Mouse (Mus musculus): Measurements from ENCODE around the gene Cep112. TPM values are rescaled to one million over a fixed set of nuclear protein-coding genes. Genes with fewer than 3 reads are reported as not detected.

The Cep112 gene
- polyA plus RNA-seq, 1 experiment from 2014 or later, result 14.4 TPM

DNA sequence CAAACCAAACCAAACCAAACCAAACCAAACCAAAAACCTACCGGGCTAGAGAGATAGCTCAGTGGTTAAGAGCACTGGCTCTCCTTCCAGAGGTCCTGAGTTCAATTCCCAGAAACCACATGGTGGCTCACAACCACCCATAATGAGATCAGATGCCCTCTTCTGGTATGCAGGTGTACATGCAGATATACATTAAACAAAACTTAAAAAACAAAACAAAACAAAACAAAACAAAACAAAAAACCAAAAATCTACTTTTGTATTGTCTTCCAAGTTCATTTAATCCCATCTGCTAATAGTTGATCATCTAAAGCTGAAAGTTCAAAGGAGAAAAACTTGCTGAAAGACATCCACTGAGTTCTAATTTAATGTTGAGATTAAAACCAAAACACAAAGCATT is 8.6 kb upstream of the Cep112 start:
- Histone ChIP-seq H3K9me3 (replicated peaks) (no peaks in the 10 kb centered on the region), H3K9ac (no peak overlapping the region), H3K27me3 (no peaks in the 10 kb centered on the region), H3K4me3 (replicated peaks) (no peak overlapping the region), H3K4me1 (no peaks in the 10 kb centered on the region), H3K36me3 (no peaks in the 10 kb centered on the region), H3K4me2 (replicated peaks) (no peak overlapping the region), H3K27ac (replicated peaks) (no peak overlapping the region)
- 84% methylated on average over 1 of the region's 1 CpGs for WGBS
- no peak for ATAC-seq (ENCODE audit: insufficient number of reproducible peaks, low FRiP score, low TSS enrichment, low read depth)

DNA sequence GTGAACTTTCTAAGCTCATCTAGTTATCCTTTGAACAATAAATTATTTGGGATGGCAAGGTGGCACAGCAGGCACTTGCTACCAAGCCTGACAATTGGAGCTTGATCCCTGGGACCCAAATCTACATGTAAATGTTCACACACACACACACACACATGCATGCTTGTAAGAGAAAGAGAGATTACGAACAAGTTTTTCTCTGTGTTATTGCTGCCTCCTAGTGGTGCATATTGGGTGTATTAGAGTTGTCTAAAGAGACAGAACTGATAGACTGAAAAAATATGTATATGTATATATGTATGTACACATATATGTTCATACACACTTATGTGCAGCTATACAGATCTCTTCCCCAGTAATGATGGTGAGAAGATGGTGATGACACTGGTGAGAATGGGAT is 6.5 kb upstream of the Cep112 start:
- Histone ChIP-seq H3K27ac (replicated peaks) (no peak overlapping the region), H3K4me2 (replicated peaks) (no peak overlapping the region), H3K27me3 (0 out of 2 replicates have a peak, but pooled peaks cover 4% of the 10 kb centered on the region), H3K4me3 (replicated peaks) (no peak overlapping the region), H3K36me3 (no peaks in the 10 kb centered on the region), H3K4me1 (no peaks in the 10 kb centered on the region), H3K9ac (no peak overlapping the region), H3K9me3 (replicated peaks) (no peaks in the 10 kb centered on the region)
- WGBS, result 41% methylated on average over 1 of the region's 1 CpGs
- no peak for ATAC-seq (ENCODE audit: insufficient number of reproducible peaks, low FRiP score, low TSS enrichment, low read depth)

GRCm38 (mm10) chr11:108419242-108419641 is 5.8 kb upstream of the Cep112 start:
- ATAC-seq (ENCODE audit: insufficient number of reproducible peaks, low FRiP score, low TSS enrichment, low read depth), result no peak
- Histone ChIP-seq H3K9ac (no peak overlapping the region), H3K4me1 (0 out of 2 replicates have a peak, but pooled peaks cover 2% of the 10 kb centered on the region), H3K9me3 (replicated peaks) (no peaks in the 10 kb centered on the region), H3K36me3 (no peaks in the 10 kb centered on the region), H3K27ac (replicated peaks) (no peak overlapping the region), H3K4me2 (replicated peaks) (no peak overlapping the region), H3K4me3 (replicated peaks) (no peak overlapping the region), H3K27me3 (0 out of 2 replicates have a peak, but pooled peaks cover 4% of the 10 kb centered on the region)
- 84% methylated on average over 6 of the region's 6 CpGs for WGBS

- Histone ChIP-seq H3K9me3 (replicated peaks) (no peaks in the 10 kb centered on the region), H3K36me3 (no peaks in the 10 kb centered on the region), H3K4me3 (replicated peaks) (no peak overlapping the region), H3K27ac (replicated peaks) (no peak overlapping the region), H3K27me3 (0 out of 2 replicates have a peak, but pooled peaks cover 4% of the 10 kb centered on the region), H3K4me1 (peaks cover 9% of the 10 kb centered on the region), H3K4me2 (replicated peaks) (no peak overlapping the region), H3K9ac (no peak overlapping the region)
- ATAC-seq (ENCODE audit: insufficient number of reproducible peaks, low FRiP score, low TSS enrichment, low read depth), result no peak
- WGBS, result 69% methylated on average over 4 of the region's 4 CpGs
Measured at GRCm38 (mm10) chr11:108420751-108421150, 4.2 kb upstream of the Cep112 start.

GRCm38 (mm10) chr11:108423221-108423620 is 1.8 kb upstream of the Cep112 start:
- 73% methylated on average over 7 of the region's 7 CpGs for WGBS
- ATAC-seq (ENCODE audit: insufficient number of reproducible peaks, low FRiP score, low TSS enrichment, low read depth), result no peak
- Histone ChIP-seq H3K27ac (replicated peaks) (no peak overlapping the region), H3K4me2 (replicated peaks) (no peak overlapping the region), H3K36me3 (no peaks in the 10 kb centered on the region), H3K27me3 (0 out of 2 replicates have a peak, but pooled peaks cover 4% of the 10 kb centered on the region), H3K4me1 (peaks cover 17% of the 10 kb centered on the region), H3K9ac (no peak overlapping the region), H3K4me3 (replicated peaks) (no peak overlapping the region), H3K9me3 (replicated peaks) (no peaks in the 10 kb centered on the region)

- whole genome bisulfite sequencing, result 6% methylated on average over 5 of the region's 5 CpGs
- Histone ChIP-seq H3K4me1 (peaks cover 17% of the 10 kb centered on the region), H3K36me3 (no peaks in the 10 kb centered on the region), H3K9ac (no peak overlapping the region), H3K4me3 (replicated peaks) (peak overlapping the region; percentile 57), H3K4me2 (replicated peaks) (peak overlapping the region; percentile 59), H3K9me3 (replicated peaks) (no peaks in the 10 kb centered on the region), H3K27ac (replicated peaks) (0 out of 2 replicates have a peak overlapping the region, but pooled peaks have one; percentile 29), H3K27me3 (0 out of 2 replicates have a peak, but pooled peaks cover 4% of the 10 kb centered on the region)
- ATAC-seq (ENCODE audit: insufficient number of reproducible peaks, low FRiP score, low TSS enrichment, low read depth), result no peak
Measured at GRCm38 (mm10) chr11:108424111-108424510, 881 bp upstream of the Cep112 start.

DNA sequence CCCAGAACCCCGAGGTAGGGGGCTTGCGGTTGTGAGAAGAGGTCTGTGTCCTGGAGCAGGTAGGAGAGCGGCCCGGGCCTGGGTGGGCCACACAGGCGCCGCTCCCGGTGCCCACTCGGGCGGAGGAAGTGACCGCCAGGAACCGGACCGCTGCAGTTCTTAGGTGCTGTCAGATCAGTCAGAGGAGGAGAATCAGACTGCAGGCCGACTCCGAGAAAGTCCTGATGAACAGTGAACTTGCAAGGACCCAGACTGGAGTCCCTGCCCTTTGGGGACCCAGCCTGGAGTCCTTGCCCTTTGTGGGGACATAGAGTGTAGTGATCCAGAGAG is 565 bp downstream of the Cep112 start:
- peak overlapping the region; percentile 56 for H3K9ac ChIP-seq
- no peak for ATAC-seq (ENCODE audit: insufficient number of reproducible peaks, low FRiP score, low TSS enrichment, low read depth)
- 4% methylated on average over 14 of the region's 14 CpGs for WGBS
- H3K27me3 ChIP-seq, result 0 out of 2 replicates have a peak, but pooled peaks cover 4% of the 10 kb centered on the region
- H3K36me3 ChIP-seq, result no peaks in the 10 kb centered on the region
- 0 out of 2 replicates have a peak overlapping the region, but pooled peaks have one; percentile 18 for H3K27ac ChIP-seq (replicated peaks)
- H3K9me3 ChIP-seq (replicated peaks), result no peaks in the 10 kb centered on the region
- H3K4me2 ChIP-seq (replicated peaks), result peak overlapping the region; percentile 59
- H3K4me1 ChIP-seq, result peaks cover 17% of the 10 kb centered on the region
- H3K4me3 ChIP-seq (replicated peaks), result peak overlapping the region; percentile 57

- Histone ChIP-seq H3K4me2 (replicated peaks) (peak overlapping the region; percentile 59), H3K4me3 (replicated peaks) (peak overlapping the region; percentile 57), H3K9ac (no peak overlapping the region), H3K9me3 (replicated peaks) (no peaks in the 10 kb centered on the region), H3K4me1 (peaks cover 17% of the 10 kb centered on the region), H3K36me3 (no peaks in the 10 kb centered on the region), H3K27me3 (0 out of 2 replicates have a peak, but pooled peaks cover 4% of the 10 kb centered on the region), H3K27ac (replicated peaks) (no peak overlapping the region)
- no peak for ATAC-seq (ENCODE audit: insufficient number of reproducible peaks, low FRiP score, low TSS enrichment, low read depth)
- 92% methylated on average over 3 of the region's 3 CpGs for WGBS
Measured at GRCm38 (mm10) chr11:108426086-108426485, 1.1 kb downstream of the Cep112 start.

GRCm38 (mm10) chr11:108427191-108427590 is 2.2 kb downstream of the Cep112 start:
- Histone ChIP-seq H3K36me3 (no peaks in the 10 kb centered on the region), H3K4me1 (peaks cover 17% of the 10 kb centered on the region), H3K27ac (replicated peaks) (no peak overlapping the region), H3K4me3 (replicated peaks) (no peak overlapping the region), H3K9ac (no peak overlapping the region), H3K4me2 (replicated peaks) (no peak overlapping the region), H3K9me3 (replicated peaks) (no peaks in the 10 kb centered on the region), H3K27me3 (0 out of 2 replicates have a peak, but pooled peaks cover 4% of the 10 kb centered on the region)
- 58% methylated on average over 6 of the region's 6 CpGs for WGBS
- no peak for ATAC-seq (ENCODE audit: insufficient number of reproducible peaks, low FRiP score, low TSS enrichment, low read depth)

- Histone ChIP-seq H3K27ac (replicated peaks) (no peak overlapping the region), H3K9ac (no peak overlapping the region), H3K36me3 (no peaks in the 10 kb centered on the region), H3K9me3 (replicated peaks) (no peaks in the 10 kb centered on the region), H3K27me3 (no peaks in the 10 kb centered on the region), H3K4me2 (replicated peaks) (no peak overlapping the region), H3K4me1 (peaks cover 17% of the 10 kb centered on the region), H3K4me3 (replicated peaks) (no peak overlapping the region)
- 81% methylated on average over 2 of the region's 2 CpGs for WGBS
- ATAC-seq (ENCODE audit: insufficient number of reproducible peaks, low FRiP score, low TSS enrichment, low read depth), result no peak
Measured at GRCm38 (mm10) chr11:108429076-108429475, 4.1 kb downstream of the Cep112 start.

DNA sequence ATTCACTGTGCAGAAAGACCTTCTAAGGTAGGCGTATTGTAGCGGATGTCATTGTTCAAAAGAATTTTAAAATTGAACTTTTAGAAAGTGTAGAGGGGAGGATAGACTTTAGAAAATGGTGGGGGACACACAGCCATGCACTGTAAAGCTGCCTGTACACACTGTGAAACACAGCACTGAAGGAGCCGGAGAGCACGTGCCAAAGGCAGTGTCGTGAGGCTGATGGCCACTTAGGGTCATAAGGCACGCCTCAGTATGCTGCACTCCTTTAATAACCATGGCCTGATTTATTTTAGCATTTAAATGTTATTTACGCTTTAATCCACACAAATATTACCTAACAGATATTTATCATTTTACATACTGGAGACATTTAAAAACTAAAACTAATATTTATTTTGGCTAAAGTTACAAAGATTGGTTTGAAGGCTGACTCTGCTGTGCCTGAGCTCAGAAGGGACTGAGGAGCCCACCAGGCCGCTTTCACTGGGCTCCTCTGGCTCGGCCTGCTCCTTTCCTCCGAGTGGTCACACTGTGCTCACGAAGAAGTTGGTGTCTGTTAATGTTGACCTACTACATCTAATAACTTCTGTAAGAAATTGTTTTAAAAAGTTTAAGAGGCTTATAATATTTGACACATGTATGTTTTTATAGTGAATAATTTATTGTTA is 19.0 kb downstream of the Cep112 start:
- Histone ChIP-seq H3K9ac (no peak overlapping the region), H3K4me3 (replicated peaks) (no peak overlapping the region), H3K27me3 (no peaks in the 10 kb centered on the region), H3K36me3 (peaks cover 7% of the 10 kb centered on the region; the same call in 1 of the 2 replicates), H3K9me3 (replicated peaks) (no peaks in the 10 kb centered on the region), H3K27ac (replicated peaks) (no peak overlapping the region), H3K4me1 (no peaks in the 10 kb centered on the region), H3K4me2 (replicated peaks) (no peak overlapping the region)
- WGBS, result 84% methylated on average over 11 of the region's 11 CpGs
- no peak for ATAC-seq (ENCODE audit: insufficient number of reproducible peaks, low FRiP score, low TSS enrichment, low read depth)

DNA sequence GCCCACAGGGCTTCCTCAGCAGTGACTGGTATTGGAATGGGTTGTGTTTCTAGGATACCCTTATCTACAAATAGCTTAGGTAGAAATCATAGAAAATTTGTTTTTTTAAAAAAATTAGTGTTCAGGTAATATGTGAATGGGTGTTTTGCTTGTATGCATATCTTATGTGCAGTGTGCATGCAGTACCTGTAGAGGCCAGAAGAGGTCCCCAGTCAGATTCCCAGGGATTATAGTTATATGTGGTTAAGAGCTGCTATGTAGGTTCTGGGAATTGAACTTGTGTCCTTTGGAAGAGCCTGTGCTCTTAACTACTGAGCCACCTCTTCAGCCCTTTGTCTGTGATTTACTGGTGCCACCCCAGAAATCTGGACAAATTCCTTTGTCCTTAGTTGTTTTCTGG is 22.2 kb downstream of the Cep112 start:
- Histone ChIP-seq H3K4me2 (replicated peaks) (no peak overlapping the region), H3K9ac (no peak overlapping the region), H3K27me3 (no peaks in the 10 kb centered on the region), H3K4me3 (replicated peaks) (no peak overlapping the region), H3K36me3 (peaks cover 8% of the 10 kb centered on the region), H3K4me1 (no peaks in the 10 kb centered on the region), H3K27ac (replicated peaks) (no peak overlapping the region), H3K9me3 (replicated peaks) (0 out of 2 replicates have a peak, but pooled peaks cover 6% of the 10 kb centered on the region)
- ATAC-seq (ENCODE audit: insufficient number of reproducible peaks, low FRiP score, low TSS enrichment, low read depth), result no peak
